Mouse (Mus musculus): ENCODE results near the gene Kazn. TPM values are rescaled to one million over a fixed set of nuclear protein-coding genes. Genes with fewer than 3 reads are reported as not detected.

Kazn gene
- polyA plus RNA-seq, 1 experiment from 2014 or later = 10.6 TPM

DNA sequence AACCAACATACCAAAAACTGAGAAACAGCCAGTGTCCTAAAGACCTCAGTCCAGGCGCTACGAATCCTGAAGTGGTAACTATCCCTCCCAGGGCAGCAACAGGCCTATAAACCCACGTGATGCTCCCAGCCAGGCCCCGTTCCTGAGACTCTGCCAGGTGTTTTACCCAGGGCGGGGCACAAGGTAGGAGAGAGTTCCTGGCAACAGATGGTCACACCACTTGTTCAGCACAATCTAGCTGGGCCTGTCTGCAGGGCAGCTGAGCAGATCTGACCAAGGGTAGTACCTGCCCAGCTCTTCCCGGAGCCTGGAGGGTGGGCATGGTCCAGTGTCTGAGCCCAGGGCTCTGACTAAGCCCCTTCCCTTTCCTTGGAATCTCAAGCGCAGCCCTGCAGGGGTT lies 45.4 kb downstream of the Kazn start:
- H3K4me1 ChIP-seq (ENCODE audit: control insufficient read depth, insufficient read depth, low read length) = no peaks in the 10 kb centered on the region
- H3K4me3 ChIP-seq (ENCODE audit: low read depth, low read length) = no peak overlapping the region
- no peak overlapping the region for H3K27ac ChIP-seq (ENCODE audit: low read depth, low read length)
- H3K36me3 ChIP-seq (ENCODE audit: control insufficient read depth, insufficient read depth, low read length) = no peaks in the 10 kb centered on the region
- H3K9me3 ChIP-seq (ENCODE audit: control insufficient read depth, low read length) = no peaks in the 10 kb centered on the region
- no peak for DNase-seq (ENCODE audit: low spot score)
- no peak overlapping the region for H3K4me2 ChIP-seq (ENCODE audit: low read depth)
- no peaks in the 10 kb centered on the region for H3K27me3 ChIP-seq (ENCODE audit: control insufficient read depth, insufficient read depth, low read length)
- H3K9ac ChIP-seq (ENCODE audit: low read length) = no peak overlapping the region
- ATAC-seq (ENCODE audit: insufficient read depth, low FRiP score, low TSS enrichment) = no peak
- 81% methylated on average over 7 of the region's 7 CpGs for WGBS

DNA sequence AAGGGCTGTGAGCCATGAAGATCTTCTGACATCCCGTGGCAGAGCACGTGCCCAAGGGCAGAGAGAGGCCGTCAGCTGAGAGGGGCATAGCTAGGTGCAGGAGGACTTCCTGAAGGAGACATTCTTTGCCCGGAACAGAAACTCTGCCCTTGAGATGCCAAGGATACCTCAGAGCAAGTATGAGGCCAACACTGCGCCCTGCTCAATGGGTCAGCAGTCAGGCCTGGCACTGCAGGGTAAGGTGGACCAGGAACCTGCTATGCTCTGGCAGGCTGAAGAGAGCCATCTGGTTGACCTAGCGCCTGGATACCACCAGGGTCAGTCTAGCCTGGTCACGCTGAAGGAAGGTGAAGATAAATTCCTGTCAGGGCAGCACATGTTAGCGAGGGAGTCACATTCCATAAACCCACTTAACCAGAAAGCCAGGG lies 46.0 kb downstream of the Kazn start:
- DNase-seq (ENCODE audit: low spot score) (no peak), ATAC-seq (ENCODE audit: insufficient read depth, low FRiP score, low TSS enrichment) (no peak)
- Histone ChIP-seq H3K27ac (ENCODE audit: low read depth, low read length) (no peak overlapping the region), H3K27me3 (ENCODE audit: control insufficient read depth, insufficient read depth, low read length) (no peaks in the 10 kb centered on the region), H3K36me3 (ENCODE audit: control insufficient read depth, insufficient read depth, low read length) (no peaks in the 10 kb centered on the region), H3K4me3 (ENCODE audit: low read depth, low read length) (no peak overlapping the region), H3K9ac (ENCODE audit: low read length) (no peak overlapping the region), H3K9me3 (ENCODE audit: control insufficient read depth, low read length) (no peaks in the 10 kb centered on the region), H3K4me2 (ENCODE audit: low read depth) (no peak overlapping the region), H3K4me1 (ENCODE audit: control insufficient read depth, insufficient read depth, low read length) (no peaks in the 10 kb centered on the region)
- 90% methylated on average over 8 of the region's 8 CpGs for WGBS

GRCm38 (mm10) chr4:142189960-142190359 lies 49.2 kb downstream of the Kazn start:
- WGBS = 90% methylated on average over 8 of the region's 8 CpGs

DNA sequence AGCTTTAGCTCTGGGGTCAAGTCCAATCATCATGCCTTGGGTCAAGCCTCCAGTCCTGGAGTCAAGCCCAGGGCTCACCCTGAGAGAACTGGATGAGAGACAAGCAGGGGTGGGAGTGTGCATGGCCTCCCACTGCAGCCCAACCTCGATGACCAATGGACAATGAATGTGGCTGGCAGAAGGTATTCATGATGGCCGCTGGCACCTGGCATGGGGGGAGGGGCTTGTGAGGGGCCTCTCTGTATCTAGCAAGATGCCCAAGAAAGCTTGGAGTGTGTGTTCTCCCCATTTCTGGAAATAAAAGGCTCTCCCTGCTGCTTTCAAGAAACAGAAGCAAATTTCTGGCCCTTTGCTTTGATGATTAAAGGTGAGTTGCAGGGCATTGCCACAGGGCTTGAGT lies 50.7 kb downstream of the Kazn start:
- WGBS = 87% methylated on average over 2 of the region's 2 CpGs
- DNase-seq (ENCODE audit: low spot score) (no peak), ATAC-seq (ENCODE audit: insufficient read depth, low FRiP score, low TSS enrichment) (no peak)
- Histone ChIP-seq H3K27ac (ENCODE audit: low read depth, low read length) (no peak overlapping the region), H3K4me2 (ENCODE audit: low read depth) (no peak overlapping the region), H3K4me1 (ENCODE audit: control insufficient read depth, insufficient read depth, low read length) (no peaks in the 10 kb centered on the region), H3K27me3 (ENCODE audit: control insufficient read depth, insufficient read depth, low read length) (no peaks in the 10 kb centered on the region), H3K36me3 (ENCODE audit: control insufficient read depth, insufficient read depth, low read length) (no peaks in the 10 kb centered on the region), H3K9me3 (ENCODE audit: control insufficient read depth, low read length) (no peaks in the 10 kb centered on the region), H3K4me3 (ENCODE audit: low read depth, low read length) (no peak overlapping the region), H3K9ac (ENCODE audit: low read length) (no peak overlapping the region)

More at GRCm38 (mm10) chr4:142189960-142190359, 49.2 kb downstream of the Kazn start:
- no peaks in the 10 kb centered on the region for H3K9me3 ChIP-seq (ENCODE audit: control insufficient read depth, low read length)
- no peaks in the 10 kb centered on the region for H3K4me1 ChIP-seq (ENCODE audit: control insufficient read depth, insufficient read depth, low read length)
- no peak overlapping the region for H3K27ac ChIP-seq (ENCODE audit: low read depth, low read length)
- DNase-seq (ENCODE audit: low spot score) (no peak), ATAC-seq (ENCODE audit: insufficient read depth, low FRiP score, low TSS enrichment) (no peak)
- no peak overlapping the region for H3K4me2 ChIP-seq (ENCODE audit: low read depth)
- no peaks in the 10 kb centered on the region for H3K36me3 ChIP-seq (ENCODE audit: control insufficient read depth, insufficient read depth, low read length)
- H3K4me3 ChIP-seq (ENCODE audit: low read depth, low read length) = no peak overlapping the region
- no peak overlapping the region for H3K9ac ChIP-seq (ENCODE audit: low read length)
- H3K27me3 ChIP-seq (ENCODE audit: control insufficient read depth, insufficient read depth, low read length) = no peaks in the 10 kb centered on the region

DNA sequence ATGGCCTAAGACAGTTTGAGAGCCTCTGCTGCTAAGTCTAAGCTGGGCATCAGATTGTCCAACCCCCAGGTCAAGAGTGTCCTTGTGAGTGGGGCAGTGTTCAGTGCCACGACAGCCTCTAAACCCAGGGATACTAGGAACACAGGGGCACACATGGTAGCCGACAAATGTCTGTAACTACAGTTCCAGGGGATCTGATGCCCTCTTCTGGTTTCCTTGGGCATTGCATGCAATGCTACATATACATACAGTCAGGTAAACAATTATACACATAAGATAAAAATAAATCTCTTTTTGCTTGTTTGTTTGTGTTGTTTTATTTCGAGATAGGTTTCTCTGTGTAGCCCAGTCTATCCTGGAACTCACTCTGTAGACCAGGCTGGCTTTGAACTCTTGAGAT lies 53.0 kb downstream of the Kazn start:
- Histone ChIP-seq H3K4me1 (ENCODE audit: control insufficient read depth, insufficient read depth, low read length) (no peaks in the 10 kb centered on the region), H3K9me3 (ENCODE audit: control insufficient read depth, low read length) (no peaks in the 10 kb centered on the region), H3K4me2 (ENCODE audit: low read depth) (no peak overlapping the region), H3K36me3 (ENCODE audit: control insufficient read depth, insufficient read depth, low read length) (no peaks in the 10 kb centered on the region), H3K27ac (ENCODE audit: low read depth, low read length) (no peak overlapping the region), H3K4me3 (ENCODE audit: low read depth, low read length) (no peak overlapping the region), H3K27me3 (ENCODE audit: control insufficient read depth, insufficient read depth, low read length) (no peaks in the 10 kb centered on the region), H3K9ac (ENCODE audit: low read length) (no peak overlapping the region)
- ATAC-seq (ENCODE audit: insufficient read depth, low FRiP score, low TSS enrichment) (no peak), DNase-seq (ENCODE audit: low spot score) (no peak)
- WGBS = 93% methylated on average over 3 of the region's 3 CpGs

DNA sequence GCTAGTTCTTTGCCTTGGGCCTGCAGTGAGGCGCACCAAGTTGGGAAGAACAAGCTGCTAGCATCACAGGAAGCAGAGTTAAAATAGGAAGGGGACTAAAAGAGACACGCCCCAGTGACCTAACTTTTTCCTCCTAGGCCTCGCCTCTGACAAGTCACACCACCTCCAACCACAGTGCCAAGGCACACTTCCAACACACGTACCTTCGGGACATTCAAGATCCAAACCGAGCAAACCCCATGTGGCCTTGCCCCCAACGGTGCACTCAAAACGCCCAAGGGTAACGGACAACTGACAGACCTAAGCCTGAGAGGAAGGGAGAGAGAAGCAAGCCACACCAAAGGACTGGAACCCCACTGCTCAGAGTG lies 53.7 kb downstream of the Kazn start:
- 96% methylated on average over 9 of the region's 9 CpGs for WGBS
- no peak for DNase-seq (ENCODE audit: low spot score)
- Histone ChIP-seq H3K27me3 (ENCODE audit: control insufficient read depth, insufficient read depth, low read length) (no peaks in the 10 kb centered on the region), H3K4me3 (ENCODE audit: low read depth, low read length) (no peak overlapping the region), H3K4me1 (ENCODE audit: control insufficient read depth, insufficient read depth, low read length) (no peaks in the 10 kb centered on the region), H3K9ac (ENCODE audit: low read length) (no peak overlapping the region), H3K4me2 (ENCODE audit: low read depth) (no peak overlapping the region), H3K36me3 (ENCODE audit: control insufficient read depth, insufficient read depth, low read length) (no peaks in the 10 kb centered on the region), H3K27ac (ENCODE audit: low read depth, low read length) (no peak overlapping the region), H3K9me3 (ENCODE audit: control insufficient read depth, low read length) (no peaks in the 10 kb centered on the region)
- ATAC-seq (ENCODE audit: insufficient read depth, low FRiP score, low TSS enrichment) = no peak

GRCm38 (mm10) chr4:142184852-142185532 lies 54.2 kb downstream of the Kazn start:
- no peak overlapping the region for H3K4me3 ChIP-seq (ENCODE audit: low read depth, low read length)
- H3K9me3 ChIP-seq (ENCODE audit: control insufficient read depth, low read length) = no peaks in the 10 kb centered on the region
- H3K27me3 ChIP-seq (ENCODE audit: control insufficient read depth, insufficient read depth, low read length) = no peaks in the 10 kb centered on the region
- no peak for DNase-seq (ENCODE audit: low spot score)
- H3K4me1 ChIP-seq (ENCODE audit: control insufficient read depth, insufficient read depth, low read length) = no peaks in the 10 kb centered on the region
- no peaks in the 10 kb centered on the region for H3K36me3 ChIP-seq (ENCODE audit: control insufficient read depth, insufficient read depth, low read length)
- H3K4me2 ChIP-seq (ENCODE audit: low read depth) = no peak overlapping the region
- H3K27ac ChIP-seq (ENCODE audit: low read depth, low read length) = no peak overlapping the region
- no peak overlapping the region for H3K9ac ChIP-seq (ENCODE audit: low read length)
- ATAC-seq (ENCODE audit: insufficient read depth, low FRiP score, low TSS enrichment) = no peak
- WGBS = 96% methylated on average over 13 of the region's 13 CpGs

DNA sequence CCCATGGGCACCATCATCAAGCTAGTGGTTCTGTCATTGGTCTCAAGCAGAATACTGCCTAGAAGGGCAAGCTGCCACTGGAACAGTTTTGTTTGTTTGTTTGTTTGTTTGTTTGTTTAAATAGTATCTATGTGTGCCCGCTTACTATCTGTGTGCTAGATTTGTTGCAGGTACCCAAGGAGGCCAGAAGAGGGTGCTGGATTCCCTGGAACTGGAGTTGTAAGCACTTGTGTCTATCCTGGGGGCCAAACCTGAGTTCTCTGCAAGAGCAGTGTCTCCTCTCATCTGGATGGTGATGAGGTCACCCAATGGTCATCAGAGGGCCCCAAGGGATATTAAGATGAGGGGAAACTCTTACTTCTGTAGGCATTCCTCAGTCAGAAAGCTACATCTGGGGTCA lies 55.6 kb downstream of the Kazn start:
- Histone ChIP-seq H3K4me3 (ENCODE audit: low read depth, low read length) (no peak overlapping the region), H3K27me3 (ENCODE audit: control insufficient read depth, insufficient read depth, low read length) (no peaks in the 10 kb centered on the region), H3K9me3 (ENCODE audit: control insufficient read depth, low read length) (no peaks in the 10 kb centered on the region), H3K27ac (ENCODE audit: low read depth, low read length) (no peak overlapping the region), H3K4me1 (ENCODE audit: control insufficient read depth, insufficient read depth, low read length) (no peaks in the 10 kb centered on the region), H3K9ac (ENCODE audit: low read length) (no peak overlapping the region), H3K4me2 (ENCODE audit: low read depth) (no peak overlapping the region), H3K36me3 (ENCODE audit: control insufficient read depth, insufficient read depth, low read length) (no peaks in the 10 kb centered on the region)
- 95% methylated on average over 1 of the region's 1 CpGs for WGBS
- no peak for DNase-seq (ENCODE audit: low spot score)
- ATAC-seq (ENCODE audit: insufficient read depth, low FRiP score, low TSS enrichment) = no peak

DNA sequence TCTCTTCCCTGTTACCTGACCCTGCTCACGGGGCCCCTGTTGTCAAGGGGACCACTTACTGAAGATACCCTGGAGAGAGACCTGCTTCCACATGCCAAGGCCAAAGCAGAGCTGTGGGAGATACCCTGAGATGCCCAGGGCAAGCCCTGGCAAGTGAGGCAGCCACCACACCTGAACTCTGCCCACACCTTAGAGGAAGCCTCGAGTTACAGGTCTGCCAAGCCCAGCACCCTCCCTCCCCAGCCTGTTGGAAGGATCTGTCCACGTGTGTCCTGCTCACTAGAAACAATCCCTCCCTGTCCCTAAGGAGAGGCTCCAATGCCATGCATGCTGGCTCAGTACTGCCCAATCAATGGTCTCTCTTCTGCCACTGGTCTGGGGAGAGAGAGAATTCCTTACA lies 56.2 kb downstream of the Kazn start:
- Histone ChIP-seq H3K4me1 (ENCODE audit: control insufficient read depth, insufficient read depth, low read length) (no peaks in the 10 kb centered on the region), H3K9me3 (ENCODE audit: control insufficient read depth, low read length) (no peaks in the 10 kb centered on the region), H3K36me3 (ENCODE audit: control insufficient read depth, insufficient read depth, low read length) (no peaks in the 10 kb centered on the region), H3K4me3 (ENCODE audit: low read depth, low read length) (no peak overlapping the region), H3K27me3 (ENCODE audit: control insufficient read depth, insufficient read depth, low read length) (no peaks in the 10 kb centered on the region), H3K4me2 (ENCODE audit: low read depth) (no peak overlapping the region), H3K27ac (ENCODE audit: low read depth, low read length) (no peak overlapping the region), H3K9ac (ENCODE audit: low read length) (no peak overlapping the region)
- ATAC-seq (ENCODE audit: insufficient read depth, low FRiP score, low TSS enrichment) (no peak), DNase-seq (ENCODE audit: low spot score) (no peak)
- WGBS = 71% methylated on average over 3 of the region's 3 CpGs
